Mouse (Mus musculus) thymus, postnatal 25 days (tissue): ENCODE data around the gene Supt7l.

Experiments
- DNase-seq: peaks from one replicate; pipeline ENCODE4 v3.0.0; 2022

Supt7l gene

GRCm38 (mm10) chr5:31489116-31489769 lies 38.4 kb downstream of the Supt7l start:
- DNase-seq = no peak

DNA sequence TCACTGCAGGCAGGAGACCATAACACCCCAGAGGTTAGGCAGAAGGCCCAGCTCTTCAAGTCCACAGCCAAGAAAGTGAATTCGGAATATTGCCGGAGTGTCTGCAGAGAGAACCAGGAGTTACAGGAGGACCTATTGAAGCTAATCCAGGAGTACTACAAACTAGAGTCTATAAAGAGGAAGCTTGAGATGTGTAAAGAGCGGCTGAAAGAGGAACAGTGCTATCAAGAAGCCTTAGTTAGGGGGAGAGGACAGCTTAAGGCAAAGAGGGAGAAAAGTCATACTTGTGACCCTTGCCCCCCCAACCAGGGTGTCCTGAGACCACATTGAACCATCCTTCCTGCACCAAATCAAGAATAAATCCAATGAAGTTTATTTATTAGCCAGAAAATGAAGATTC lies 39.7 kb downstream of the Supt7l start:
- DNase-seq = no peak

GRCm38 (mm10) chr5:31485440-31485839 lies 42.2 kb downstream of the Supt7l start, which contains the start of gene 4930548H24Rik:
4930548H24Rik (plus strand) TSS chr5:31485740.
- no peak for DNase-seq

DNA sequence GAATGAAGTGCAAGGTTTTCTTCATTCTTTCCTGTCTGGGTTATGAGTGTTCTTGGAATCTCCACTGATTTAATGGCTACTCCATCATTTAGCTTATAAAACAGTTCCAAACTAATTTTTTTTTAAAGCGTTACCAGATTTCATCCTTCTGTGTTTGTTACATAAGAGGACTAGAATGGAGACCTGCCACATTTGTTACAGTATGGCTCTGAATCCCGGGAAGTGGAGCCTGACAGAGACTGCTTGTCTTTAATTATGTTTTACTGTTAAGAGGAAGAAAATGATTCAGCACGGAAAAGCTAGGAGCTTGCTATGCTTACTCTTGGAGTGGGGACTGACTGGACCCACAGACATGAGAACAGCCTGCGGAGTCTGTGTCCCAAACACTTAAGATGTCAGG lies 47.1 kb downstream of the Supt7l start:
- DNase-seq = no peak

DNA sequence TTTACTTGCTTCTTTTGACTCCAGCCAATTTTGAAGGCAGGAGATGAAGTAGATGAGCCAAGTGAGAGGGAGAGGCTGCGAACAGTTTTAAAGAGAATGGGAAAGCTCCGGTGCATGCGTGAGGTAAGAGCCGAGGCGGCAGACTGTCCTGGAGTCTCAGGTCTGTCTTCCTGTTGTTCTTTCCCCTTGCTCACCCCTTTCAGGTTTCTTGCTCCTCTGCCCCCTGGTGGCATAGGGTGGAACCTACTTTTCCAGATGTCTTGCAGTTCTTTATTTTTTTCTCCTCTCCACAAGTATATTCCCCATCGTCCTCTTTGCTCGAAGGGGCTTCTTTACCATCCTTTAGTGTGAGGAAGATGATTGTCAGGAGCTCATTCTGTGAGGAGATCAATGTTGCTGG lies 57.3 kb downstream of the Supt7l start:
- peak; percentile 67 for DNase-seq

- DNase-seq = no peak
These were observed 57.9 kb downstream of the Supt7l start for GRCm38 (mm10) chr5:31469711-31470110.

GRCm38 (mm10) chr5:31467798-31468197 lies 59.8 kb downstream of the Supt7l start:
- no peak for DNase-seq
